Mouse (Mus musculus): ENCODE data around the gene Hist1h2bg. TPM values are rescaled to one million over a fixed set of nuclear protein-coding genes. Genes with fewer than 3 reads are reported as not detected.
A peak's percentile ranks its signal among the peaks of the same experiment; 100 is the strongest.

Hist1h2bg gene
- polyA plus RNA-seq (2015; fragmentation: Nextera tagmentation; extraction: Ambion mirVana), result 10.0 and 11.6 TPM in 2 replicates

- Histone ChIP-seq H3K9me3 (replicated peaks) (no peaks in the 10 kb centered on the region), H3K4me1 (replicated peaks) (peaks cover 23% of the 10 kb centered on the region), H3K27me3 (no peaks in the 10 kb centered on the region), H3K27ac (replicated peaks) (peak within 1 kb of the TSS; percentile 98), H3K36me3 (replicated peaks) (no peaks in the 10 kb centered on the region), H3K4me3 (replicated peaks) (peak within 1 kb of the TSS; percentile 63), H3K9ac (peak within 1 kb of the TSS; percentile 88), H3K4me2 (peak within 1 kb of the TSS; percentile 81)
- ATAC-seq (ENCODE audit: insufficient read depth), result peak; percentile 76
- 0% methylated on average over 18 of the region's 18 CpGs for WGBS (ENCODE audit: insufficient replicate concordance)
Observed at GRCm38 (mm10) chr13:23571022-23571503, at the start of gene Hist1h2bg, which contains the start of gene Hist1h2ae. Hist1h2bg (plus strand) TSS chr13:23571396. Hist1h2ae (minus strand) TSS chr13:23571220.

GRCm38 (mm10) chr13:23521703-23522102, 49.5 kb upstream of the Hist1h2bg start:
- H3K9me3 ChIP-seq (replicated peaks), result no peaks in the 10 kb centered on the region
- no peaks in the 10 kb centered on the region for H3K27me3 ChIP-seq
- H3K27ac ChIP-seq (replicated peaks), result no peak overlapping the region
- H3K4me3 ChIP-seq (replicated peaks), result peak overlapping the region; percentile 13
- H3K36me3 ChIP-seq (replicated peaks), result no peaks in the 10 kb centered on the region
- ATAC-seq (ENCODE audit: insufficient read depth), result peak; percentile 32; the same call in 1 of the 2 replicates
- H3K4me1 ChIP-seq (replicated peaks), result peaks cover 50% of the 10 kb centered on the region
- WGBS (ENCODE audit: insufficient replicate concordance), result under 1% methylated on average over 14 of the region's 14 CpGs
- H3K9ac ChIP-seq, result no peak overlapping the region
- H3K4me2 ChIP-seq, result peak overlapping the region; percentile 50

- peaks cover 56% of the 10 kb centered on the region for H3K4me1 ChIP-seq (replicated peaks)
- H3K27me3 ChIP-seq, result no peaks in the 10 kb centered on the region
- no peak overlapping the region for H3K4me2 ChIP-seq
- no peaks in the 10 kb centered on the region for H3K9me3 ChIP-seq (replicated peaks)
- H3K36me3 ChIP-seq (replicated peaks), result no peaks in the 10 kb centered on the region
- WGBS (ENCODE audit: insufficient replicate concordance), result 31% methylated on average over 5 of the region's 5 CpGs
- ATAC-seq (ENCODE audit: insufficient read depth), result no peak
- no peak overlapping the region for H3K9ac ChIP-seq
- H3K4me3 ChIP-seq (replicated peaks), result no peak overlapping the region
- H3K27ac ChIP-seq (replicated peaks), result no peak overlapping the region
Observed at GRCm38 (mm10) chr13:23523976-23524375, 47.2 kb upstream of the Hist1h2bg start.

GRCm38 (mm10) chr13:23524654-23525053, 46.5 kb upstream of the Hist1h2bg start:
- Histone ChIP-seq H3K4me2 (peak overlapping the region; percentile 18; the same call in 1 of the 2 replicates), H3K9ac (0 out of 2 replicates have a peak overlapping the region, but pooled peaks have one; percentile 5), H3K4me1 (replicated peaks) (peaks cover 56% of the 10 kb centered on the region), H3K9me3 (replicated peaks) (no peaks in the 10 kb centered on the region), H3K4me3 (replicated peaks) (no peak overlapping the region), H3K36me3 (replicated peaks) (no peaks in the 10 kb centered on the region), H3K27ac (replicated peaks) (no peak overlapping the region), H3K27me3 (no peaks in the 10 kb centered on the region)
- ATAC-seq (ENCODE audit: insufficient read depth), result 0 out of 2 replicates have a peak, but pooled peaks have one; percentile 13
- 11% methylated on average over 5 of the region's 5 CpGs for WGBS (ENCODE audit: insufficient replicate concordance)

GRCm38 (mm10) chr13:23525901-23526300, 45.3 kb upstream of the Hist1h2bg start:
- Histone ChIP-seq H3K4me1 (replicated peaks) (peaks cover 44% of the 10 kb centered on the region), H3K9ac (peak overlapping the region; percentile 26; the same call in 1 of the 2 replicates), H3K27me3 (no peaks in the 10 kb centered on the region), H3K27ac (replicated peaks) (0 out of 2 replicates have a peak overlapping the region, but pooled peaks have one; percentile 25), H3K4me3 (replicated peaks) (peak overlapping the region; percentile 45), H3K36me3 (replicated peaks) (no peaks in the 10 kb centered on the region), H3K9me3 (replicated peaks) (no peaks in the 10 kb centered on the region), H3K4me2 (peak overlapping the region; percentile 65)
- 2% methylated on average over 10 of the region's 10 CpGs for WGBS (ENCODE audit: insufficient replicate concordance)
- no peak for ATAC-seq (ENCODE audit: insufficient read depth)

- peak overlapping the region; percentile 32; the same call in 1 of the 2 replicates for H3K9ac ChIP-seq
- H3K4me1 ChIP-seq (replicated peaks), result peaks cover 40% of the 10 kb centered on the region
- H3K4me2 ChIP-seq, result peak overlapping the region; percentile 65
- H3K27ac ChIP-seq (replicated peaks), result no peak overlapping the region
- no peak for ATAC-seq (ENCODE audit: insufficient read depth)
- peak overlapping the region; percentile 45 for H3K4me3 ChIP-seq (replicated peaks)
- under 1% methylated on average over 17 of the region's 17 CpGs for WGBS (ENCODE audit: insufficient replicate concordance)
- H3K9me3 ChIP-seq (replicated peaks), result no peaks in the 10 kb centered on the region
- no peaks in the 10 kb centered on the region for H3K36me3 ChIP-seq (replicated peaks)
- H3K27me3 ChIP-seq, result no peaks in the 10 kb centered on the region
Observed at GRCm38 (mm10) chr13:23526312-23526711, 44.9 kb upstream of the Hist1h2bg start.

GRCm38 (mm10) chr13:23529005-23529404, 42.2 kb upstream of the Hist1h2bg start:
- H3K36me3 ChIP-seq (replicated peaks), result no peaks in the 10 kb centered on the region
- H3K4me2 ChIP-seq, result no peak overlapping the region
- no peak overlapping the region for H3K9ac ChIP-seq
- peak overlapping the region; percentile 29; the same call in 1 of the 2 replicates for H3K27ac ChIP-seq (replicated peaks)
- H3K4me3 ChIP-seq (replicated peaks), result no peak overlapping the region
- H3K4me1 ChIP-seq (replicated peaks), result peaks cover 45% of the 10 kb centered on the region
- ATAC-seq (ENCODE audit: insufficient read depth), result no peak
- 80% methylated on average over 5 of the region's 5 CpGs for WGBS (ENCODE audit: insufficient replicate concordance)
- H3K9me3 ChIP-seq (replicated peaks), result no peaks in the 10 kb centered on the region
- H3K27me3 ChIP-seq, result no peaks in the 10 kb centered on the region

GRCm38 (mm10) chr13:23529480-23530165, 41.6 kb upstream of the Hist1h2bg start:
- ATAC-seq (ENCODE audit: insufficient read depth), result no peak
- H3K9me3 ChIP-seq (replicated peaks), result no peaks in the 10 kb centered on the region
- H3K9ac ChIP-seq, result peak overlapping the region; percentile 75
- H3K4me1 ChIP-seq (replicated peaks), result peaks cover 44% of the 10 kb centered on the region
- peak overlapping the region; percentile 66 for H3K4me3 ChIP-seq (replicated peaks)
- no peaks in the 10 kb centered on the region for H3K36me3 ChIP-seq (replicated peaks)
- peak overlapping the region; percentile 98 for H3K27ac ChIP-seq (replicated peaks)
- H3K27me3 ChIP-seq, result no peaks in the 10 kb centered on the region
- WGBS (ENCODE audit: insufficient replicate concordance), result 21% methylated on average over 2 of the region's 2 CpGs
- H3K4me2 ChIP-seq, result peak overlapping the region; percentile 78

GRCm38 (mm10) chr13:23530181-23530900, 40.9 kb upstream of the Hist1h2bg start:
- Histone ChIP-seq H3K36me3 (replicated peaks) (no peaks in the 10 kb centered on the region), H3K27me3 (no peaks in the 10 kb centered on the region), H3K4me2 (peak overlapping the region; percentile 78), H3K9me3 (replicated peaks) (no peaks in the 10 kb centered on the region), H3K27ac (replicated peaks) (peak overlapping the region; percentile 98), H3K4me3 (replicated peaks) (peak overlapping the region; percentile 66), H3K9ac (peak overlapping the region; percentile 75), H3K4me1 (replicated peaks) (peaks cover 42% of the 10 kb centered on the region)
- ATAC-seq (ENCODE audit: insufficient read depth), result no peak
- under 1% methylated on average over 20 of the region's 20 CpGs for WGBS (ENCODE audit: insufficient replicate concordance)

- H3K27me3 ChIP-seq, result no peaks in the 10 kb centered on the region
- ATAC-seq (ENCODE audit: insufficient read depth), result peak; percentile 59
- H3K4me2 ChIP-seq, result peak within 1 kb of the TSS; percentile 78
- peak within 1 kb of the TSS; percentile 98 for H3K27ac ChIP-seq (replicated peaks)
- peak within 1 kb of the TSS; percentile 75 for H3K9ac ChIP-seq
- H3K36me3 ChIP-seq (replicated peaks), result no peaks in the 10 kb centered on the region
- H3K4me3 ChIP-seq (replicated peaks), result peak within 1 kb of the TSS; percentile 66
- peaks cover 34% of the 10 kb centered on the region for H3K4me1 ChIP-seq (replicated peaks)
- WGBS (ENCODE audit: insufficient replicate concordance), result under 1% methylated on average over 64 of the region's 70 CpGs
- H3K9me3 ChIP-seq (replicated peaks), result no peaks in the 10 kb centered on the region
Observed at GRCm38 (mm10) chr13:23530901-23531875, 40.0 kb upstream of the Hist1h2bg start, which contains the start of gene Hist1h4h. Hist1h4h (plus strand) TSS chr13:23531050.

Measured in liver, embryonic 15.5 days (tissue).